Mouse (Mus musculus) hindbrain, embryonic 10.5 days (tissue): ENCODE measurements at regions not wholly inside any gene's neighbourhood (a gene's known extent, or its start where the extent isn't known, plus 50 kb on each side); places are given as distances from the start of the nearest gene placed in this dataset.

Experiments
- DNase-seq: peaks from one replicate; pipeline ENCODE4 v3.0.0-alpha.2; 2017; ENCODE audit warnings: low spot score
- H3K27ac ChIP-seq: fragments of 300-500 bp; sonication (generic); 2 replicates; pipeline ENCODE4 v1.5.1; 2016; ENCODE audit warnings: mild to moderate bottlenecking, moderate library complexity
- H3K27me3 ChIP-seq: fragments of 300-500 bp; sonication (generic); 2 replicates; pipeline ENCODE4 v1.6.1; 2016; ENCODE audit warnings: mild to moderate bottlenecking; ENCODE audit not compliant: poor library complexity, insufficient read depth, severe bottlenecking
- H3K36me3 ChIP-seq: fragments of 300-500 bp; sonication (generic); 2 replicates; pipeline ENCODE4 v1.6.1; 2016; ENCODE audit warnings: mild to moderate bottlenecking, moderate library complexity
- H3K4me1 ChIP-seq: fragments of 300-500 bp; sonication (generic); replicated peaks from 2 replicates; pipeline ENCODE4 v1.6.1; 2016; ENCODE audit warnings: mild to moderate bottlenecking
- H3K4me3 ChIP-seq: fragments of 300-500 bp; sonication (generic); 2 replicates; pipeline ENCODE4 v1.5.1; 2016; ENCODE audit warnings: mild to moderate bottlenecking, moderate library complexity
- H3K9me3 ChIP-seq: fragments of 300-500 bp; sonication (generic); 2 replicates; pipeline ENCODE4 v1.6.1; 2016; ENCODE audit warnings: mild to moderate bottlenecking, moderate library complexity
- WGBS: fragments of 180-500 bp; shearing (Covaris S2); methylation state at CpG from one replicate; pipeline ENCODE4 v1.1.7; 2016; 5-methylcytosine and 5-hydroxymethylcytosine counted together

- H3K27me3 ChIP-seq = no peaks in the 10 kb centered on the region
- H3K9me3 ChIP-seq = no peaks in the 10 kb centered on the region
- no peak overlapping the region for H3K4me3 ChIP-seq
- H3K27ac ChIP-seq = no peak overlapping the region
- no peaks in the 10 kb centered on the region for H3K4me1 ChIP-seq
- no peaks in the 10 kb centered on the region for H3K36me3 ChIP-seq
- WGBS = 66% methylated on average over 5 of the region's 5 CpGs
- DNase-seq = peak; percentile 8
Observed at GRCm38 (mm10) chr16:60815628-60816414, 210.5 kb upstream of the Epha6 start.

- no peaks in the 10 kb centered on the region for H3K9me3 ChIP-seq
- no peak overlapping the region for H3K4me3 ChIP-seq
- H3K4me1 ChIP-seq = no peaks in the 10 kb centered on the region
- 81% methylated on average over 4 of the region's 4 CpGs for WGBS
- no peak overlapping the region for H3K27ac ChIP-seq
- no peaks in the 10 kb centered on the region for H3K36me3 ChIP-seq
- no peak for DNase-seq
- no peaks in the 10 kb centered on the region for H3K27me3 ChIP-seq
Observed at GRCm38 (mm10) chr16:60800746-60801145, 195.4 kb upstream of the Epha6 start.
